Mouse (Mus musculus): ENCODE data around the gene Slc5a2.

The Slc5a2 gene

DNA sequence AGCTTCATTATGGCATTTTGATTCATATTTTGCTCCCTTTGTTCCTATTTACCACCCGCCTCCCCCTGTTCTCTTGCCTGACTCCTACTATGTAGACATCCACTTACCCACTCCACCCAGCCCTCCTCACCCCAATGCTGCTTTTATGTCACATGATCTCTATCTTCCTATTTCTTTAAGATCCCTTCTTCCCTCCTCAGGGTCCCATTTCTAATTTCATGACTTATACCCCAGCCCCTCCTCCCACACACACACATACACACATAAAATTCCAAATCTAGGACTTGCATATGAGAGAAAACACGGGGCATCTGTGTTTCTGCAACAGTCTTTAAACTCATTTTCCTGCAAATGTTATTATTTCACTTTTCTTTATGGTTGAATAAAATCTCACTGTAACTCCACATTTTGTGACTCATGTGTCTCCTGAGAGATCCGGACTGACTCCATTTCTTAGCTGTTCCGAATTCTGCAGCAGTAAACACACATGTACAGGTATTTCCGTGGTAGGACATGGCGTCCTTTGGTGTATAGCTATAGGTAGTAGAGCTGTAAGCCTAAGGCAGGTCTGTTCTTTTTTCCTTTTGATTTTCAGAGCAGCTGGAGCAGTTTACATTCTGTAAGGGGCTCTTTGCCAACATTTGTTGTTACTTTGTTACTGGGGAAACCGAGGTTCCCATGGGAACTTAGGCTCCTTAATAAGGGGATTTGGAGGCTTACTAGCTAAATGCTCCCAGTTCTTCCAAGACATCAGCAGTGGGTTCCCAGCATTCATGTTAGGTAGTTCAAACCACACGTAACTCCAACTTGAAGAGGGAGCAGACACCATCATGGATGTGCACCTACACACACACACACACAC lies 33.3 kb downstream of the Slc5a2 start:
- no peak for DNase-seq (ENCODE audit: low spot score in 2 of 2)

GRCm38 (mm10) chr7:128300952-128301351 lies 35.5 kb downstream of the Slc5a2 start:
- DNase-seq (ENCODE audit: low spot score in 2 of 2): no peak

GRCm38 (mm10) chr7:128302151-128302550 lies 36.7 kb downstream of the Slc5a2 start:
- no peak for DNase-seq (ENCODE audit: low spot score in 2 of 2)

DNA sequence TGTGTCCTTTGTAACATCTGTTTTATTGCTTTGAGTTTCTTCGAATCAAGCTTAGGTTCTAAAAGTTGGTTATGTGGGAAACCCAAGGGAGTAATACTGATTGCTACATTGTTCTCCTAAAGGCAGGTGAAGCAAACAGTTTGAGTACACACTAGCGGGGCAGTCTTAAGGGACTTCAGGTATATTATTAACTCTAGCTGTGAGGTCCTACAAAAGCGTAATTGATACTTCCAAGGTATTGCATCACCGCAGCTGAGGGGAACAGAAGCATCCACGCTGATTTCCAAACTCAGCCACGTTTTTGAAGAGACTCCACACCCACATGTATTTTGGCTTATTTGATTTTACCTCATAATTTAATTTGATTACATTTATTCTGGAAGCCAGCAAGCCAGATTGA lies 38.7 kb downstream of the Slc5a2 start:
- no peak for DNase-seq (ENCODE audit: low spot score in 2 of 2)

DNA sequence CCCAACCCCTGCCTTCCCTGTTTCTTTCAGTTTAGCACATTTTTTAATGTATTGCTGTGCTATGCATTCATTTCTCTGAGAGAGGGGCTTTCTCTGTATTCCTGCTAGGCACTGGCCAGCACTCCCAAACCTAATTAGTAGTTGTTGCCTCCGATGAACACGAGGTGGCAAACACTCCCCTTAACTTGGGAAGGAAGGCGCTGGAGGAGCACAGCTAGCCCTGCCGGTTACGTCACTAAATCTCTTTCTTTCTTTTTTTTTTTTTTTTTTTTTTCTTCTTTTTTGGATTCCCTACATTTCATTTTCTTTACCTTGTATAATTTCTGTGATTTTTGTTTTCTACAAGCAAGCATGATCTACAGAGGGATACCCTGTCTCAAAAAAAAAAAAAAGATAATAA lies 39.5 kb downstream of the Slc5a2 start:
- peak in 1 of 2 experiments; percentile 37 for DNase-seq (ENCODE audit: low spot score in 2 of 2)

DNA sequence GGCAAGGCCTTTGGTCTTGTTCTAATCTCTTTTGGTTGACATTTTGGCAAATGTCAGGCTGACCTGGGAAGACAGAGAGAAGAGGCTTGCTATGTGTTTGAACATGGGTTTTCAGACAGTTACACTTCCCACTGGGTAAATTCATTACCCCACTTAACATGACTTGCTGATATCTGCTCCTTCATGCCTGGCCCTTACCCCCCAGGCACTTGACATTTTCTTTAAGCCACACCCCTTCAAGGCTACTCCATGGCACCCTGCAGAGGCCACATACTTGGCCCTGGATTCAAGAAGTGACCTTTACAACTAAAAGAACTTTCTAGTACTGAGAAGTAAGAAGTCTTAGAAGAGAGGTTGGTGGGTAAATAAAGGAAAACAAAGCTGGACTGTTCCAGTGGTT lies 42.4 kb downstream of the Slc5a2 start:
- DNase-seq (ENCODE audit: low spot score in 2 of 2): no peak

GRCm38 (mm10) chr7:128309216-128309615 lies 43.8 kb downstream of the Slc5a2 start:
- no peak for DNase-seq (ENCODE audit: low spot score in 2 of 2)

DNA sequence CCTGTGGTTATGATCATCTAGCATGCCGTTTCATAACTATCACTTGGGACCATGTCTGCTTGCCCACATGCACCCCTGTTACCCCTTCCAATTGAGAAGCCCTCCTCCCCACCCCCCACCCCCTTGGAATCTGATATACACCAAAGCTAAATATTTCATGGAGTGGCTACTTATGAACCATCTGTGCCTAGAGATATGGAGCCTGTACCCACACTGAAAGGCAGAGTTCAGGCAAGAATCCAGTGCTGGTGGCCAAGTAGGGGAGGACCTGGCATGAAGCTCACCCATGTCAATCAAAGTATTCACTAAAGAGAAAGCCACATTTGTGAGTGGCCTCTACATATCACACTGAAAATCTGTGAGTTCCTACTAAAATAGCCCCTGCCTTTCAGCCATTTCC lies 44.3 kb downstream of the Slc5a2 start:
- DNase-seq (ENCODE audit: low spot score in 2 of 2): no peak

DNA sequence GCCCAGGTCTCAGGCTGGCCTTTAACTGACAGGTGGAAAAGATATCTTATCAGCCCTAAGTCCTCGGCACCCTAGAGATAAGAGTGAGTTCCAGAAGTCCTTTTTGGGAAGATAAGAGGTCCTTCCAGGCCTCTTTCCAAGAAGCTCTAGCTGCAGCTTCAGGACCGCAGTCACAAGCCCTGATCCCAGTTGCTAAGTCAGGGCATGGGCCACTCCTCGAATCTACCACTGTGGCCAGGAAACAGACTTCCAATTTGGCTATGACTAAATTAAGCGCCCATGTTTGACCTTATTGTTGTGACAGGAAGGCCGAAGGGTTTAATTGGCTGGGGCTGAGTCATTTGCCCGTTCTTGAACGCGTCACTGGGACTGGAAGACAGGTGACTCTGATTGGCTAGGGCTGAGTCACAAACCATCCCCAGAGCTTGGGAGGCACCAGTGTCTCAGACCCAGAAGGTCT lies 44.8 kb downstream of the Slc5a2 start:
- DNase-seq (ENCODE audit: low spot score in 2 of 2): peak; percentile 40 to 54

DNA sequence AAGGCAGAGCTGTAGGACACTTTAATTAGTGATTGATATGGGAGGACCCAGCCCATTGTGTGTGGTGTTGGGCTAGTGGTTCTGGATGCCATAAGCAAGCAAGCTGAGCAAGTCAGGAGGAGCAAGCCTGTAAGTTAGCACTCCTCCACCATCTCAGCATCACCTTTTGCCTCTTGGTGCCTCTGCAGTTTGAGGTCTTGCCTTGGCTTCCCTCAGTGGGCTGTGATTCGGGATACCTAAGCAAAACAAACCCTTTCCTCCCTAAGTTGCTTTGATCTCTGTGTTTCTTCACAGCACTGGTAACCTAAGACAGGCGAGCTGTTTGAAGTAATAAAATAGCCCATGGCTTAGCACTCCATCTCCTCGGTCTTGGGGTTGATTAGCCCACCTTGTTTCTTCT lies 45.8 kb downstream of the Slc5a2 start:
- no peak for DNase-seq (ENCODE audit: low spot score in 2 of 2)

DNA sequence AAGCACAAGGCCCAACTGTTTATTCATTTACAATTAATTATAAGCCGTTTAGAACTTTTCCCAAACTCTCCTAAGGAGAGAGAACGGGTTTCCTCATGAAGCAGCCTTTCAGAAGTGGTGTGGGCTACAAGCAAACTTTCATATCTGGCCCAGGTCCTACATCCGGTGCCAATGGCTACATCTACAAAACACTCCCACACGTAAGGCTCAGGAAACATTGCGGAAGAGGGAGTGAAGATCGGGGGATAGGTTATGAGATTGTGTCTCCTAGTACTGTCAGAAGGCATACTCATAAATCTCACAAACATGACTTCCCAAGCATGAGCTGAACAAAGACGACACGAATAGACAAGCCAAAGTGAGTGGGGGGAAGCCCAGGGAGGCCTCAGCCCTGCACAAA lies 46.4 kb downstream of the Slc5a2 start:
- no peak for DNase-seq (ENCODE audit: low spot score in 2 of 2)

GRCm38 (mm10) chr7:128312375-128313059 lies 47.1 kb downstream of the Slc5a2 start:
- no peak for DNase-seq (ENCODE audit: low spot score in 2 of 2)

GRCm38 (mm10) chr7:128313601-128314000 lies 48.1 kb downstream of the Slc5a2 start:
- no peak for DNase-seq (ENCODE audit: low spot score in 2 of 2)

DNA sequence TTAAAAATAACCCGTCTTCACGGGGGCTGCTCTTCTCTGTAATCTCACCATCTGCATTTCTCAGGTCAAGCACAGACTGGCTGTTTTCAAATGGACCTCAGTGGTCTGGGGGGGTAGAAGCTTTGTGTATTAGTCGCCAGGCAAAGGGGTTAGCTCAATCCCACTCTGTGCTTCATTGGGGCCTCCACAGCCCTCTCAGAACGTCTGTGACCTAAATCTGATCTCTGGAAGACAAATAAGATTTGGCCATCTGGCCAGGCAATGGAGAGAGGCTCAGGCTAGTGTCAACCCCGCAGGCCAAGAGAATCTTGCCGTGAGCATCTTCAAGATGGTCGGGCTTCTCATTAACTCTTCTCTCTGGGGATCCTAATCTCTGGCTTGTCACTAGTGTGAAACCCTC lies 49.0 kb downstream of the Slc5a2 start:
- DNase-seq (ENCODE audit: low spot score in 2 of 2): no peak

- no peak for DNase-seq (ENCODE audit: low spot score in 2 of 2)
Observed at GRCm38 (mm10) chr7:128317011-128317410, 51.6 kb downstream of the Slc5a2 start.

- no peak for DNase-seq (ENCODE audit: low spot score in 2 of 2)
Observed at GRCm38 (mm10) chr7:128319140-128319539, 53.7 kb downstream of the Slc5a2 start.

DNA sequence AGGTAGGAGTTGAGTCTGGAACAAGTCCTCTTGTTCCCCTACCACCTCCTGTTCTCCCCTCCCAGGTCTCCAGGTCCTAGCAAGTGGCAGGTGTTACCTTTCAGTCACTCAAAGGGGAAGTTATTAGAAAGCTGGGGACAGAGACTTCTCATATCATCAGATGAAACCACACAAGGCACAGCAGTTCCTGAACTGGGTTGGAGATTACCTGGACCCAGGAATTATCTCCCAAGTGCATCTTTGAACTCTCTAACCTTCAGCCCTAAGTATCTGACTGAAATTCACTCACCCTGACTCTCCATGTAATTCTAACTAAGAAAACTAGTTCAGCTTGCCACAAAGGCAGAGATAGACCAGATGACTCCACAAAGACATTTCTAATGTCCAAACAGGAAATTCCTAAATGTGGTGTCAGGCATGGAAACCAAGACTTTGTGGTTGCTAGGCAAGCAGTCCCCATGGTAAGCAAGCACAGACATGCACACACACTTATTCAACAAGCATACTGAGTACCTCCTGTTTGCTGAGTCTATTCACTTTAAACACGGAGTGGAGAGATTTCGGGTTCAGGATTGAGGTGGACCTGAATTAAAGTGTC lies 54.9 kb downstream of the Slc5a2 start:
- DNase-seq (ENCODE audit: low spot score in 2 of 2): peak in 1 of 2 experiments; percentile 27

GRCm38 (mm10) chr7:128321260-128321659 lies 55.8 kb downstream of the Slc5a2 start:
- no peak for DNase-seq (ENCODE audit: low spot score in 2 of 2)

Data from heart, adult 9 months (tissue).